Mouse (Mus musculus): Measurements from ENCODE around the gene Simc1. TPM values are rescaled to one million over a fixed set of nuclear protein-coding genes. Genes with fewer than 3 reads are reported as not detected.
A peak's percentile ranks its signal among the peaks of the same experiment; 100 is the strongest.

Simc1 gene
- total and polyA plus RNA-seq, 3 experiments, result 4.9 to 11.9 TPM; not detected in 1

- H3K27me3 ChIP-seq (ENCODE audit: control insufficient read depth in 1 of 2, insufficient read depth in 2 of 2, low read length in 2 of 2), result peaks cover 8 to 9% of the 10 kb centered on the region in 2 experiments
- no peak overlapping the region; the same call in 1 of the 2 replicates for H3K27ac ChIP-seq (ENCODE audit: control insufficient read depth, low read depth, low read length)
- peaks cover 0 to 23% of the 10 kb centered on the region in 2 experiments; a peak in 2 of 4 replicates for H3K36me3 ChIP-seq (ENCODE audit: control insufficient read depth in 1 of 2, insufficient read depth in 2 of 2, low read length in 2 of 2)
- no peak for TF ChIP-seq MAZ (IDR thresholded peaks at IDR 0.05; ENCODE audit: low read depth, low read length)
- TF ChIP-seq ETS1 (IDR thresholded peaks at IDR 0.05; ENCODE audit: low read depth, low read length), result 0 out of 2 replicates have a peak, but pooled peaks have one; percentile 13
- peak; percentile 51 for TF ChIP-seq GATA1 (IDR thresholded peaks at IDR 0.05; ENCODE audit: low read depth, low read length)
- DNase-seq (ENCODE audit: low read depth, low spot score), result peak; percentile 39
- H3K4me1 ChIP-seq (ENCODE audit: control insufficient read depth in 1 of 2, insufficient read depth in 2 of 2, low read length in 2 of 2), result peaks cover 13 to 14% of the 10 kb centered on the region in 2 experiments
- H3K79me2 ChIP-seq (ENCODE audit: control insufficient read depth, insufficient read depth, low read length, poor library complexity), result peaks cover 12% of the 10 kb centered on the region
- no peak overlapping the region for H3K9ac ChIP-seq (ENCODE audit: control insufficient read depth, low read depth, low read length, poor library complexity, severe bottlenecking)
- H3K9me3 ChIP-seq (replicated peaks; ENCODE audit: insufficient read depth, low read length), result no peaks in the 10 kb centered on the region
- peak overlapping the region; percentile 25 to 51 for H3K4me3 ChIP-seq (ENCODE audit: control insufficient read depth in 1 of 2, insufficient read depth in 1 of 2, low read depth in 2 of 2, low read length in 2 of 2)
Observed at GRCm38 (mm10) chr13:54501352-54501751, 2.2 kb upstream of the Simc1 start.

GRCm38 (mm10) chr13:54501957-54502690, 1.5 kb upstream of the Simc1 start:
- Histone ChIP-seq H3K9me3 (replicated peaks; ENCODE audit: insufficient read depth, low read length) (no peaks in the 10 kb centered on the region), H3K4me1 (ENCODE audit: control insufficient read depth in 1 of 2, insufficient read depth in 2 of 2, low read length in 2 of 2) (peaks cover 13 to 14% of the 10 kb centered on the region in 2 experiments), H3K4me3 (ENCODE audit: control insufficient read depth in 1 of 2, insufficient read depth in 1 of 2, low read depth in 2 of 2, low read length in 2 of 2) (peak overlapping the region in 1 of 2 experiments; percentile 51; a peak in 2 of 4 replicates), H3K9ac (ENCODE audit: control insufficient read depth, low read depth, low read length, poor library complexity, severe bottlenecking) (no peak overlapping the region), H3K27ac (ENCODE audit: control insufficient read depth, low read depth, low read length) (no peak overlapping the region; the same call in 1 of the 2 replicates), H3K36me3 (ENCODE audit: control insufficient read depth in 1 of 2, insufficient read depth in 2 of 2, low read length in 2 of 2) (peaks cover 0 to 23% of the 10 kb centered on the region in 2 experiments; a peak in 2 of 4 replicates), H3K27me3 (ENCODE audit: control insufficient read depth in 1 of 2, insufficient read depth in 2 of 2, low read length in 2 of 2) (peaks cover 8 to 9% of the 10 kb centered on the region in 2 experiments), H3K79me2 (ENCODE audit: control insufficient read depth, insufficient read depth, low read length, poor library complexity) (peaks cover 14% of the 10 kb centered on the region)
- peak; percentile 71 for DNase-seq (ENCODE audit: low read depth, low spot score)
- TF ChIP-seq TAL1 (IDR thresholded peaks at IDR 0.05; ENCODE audit: low read length) (peak; percentile 50; the same call in 1 of the 2 replicates), ZNF384 (IDR thresholded peaks at IDR 0.05; ENCODE audit: low read depth, low read length) (peak; percentile 98), RAD21 (IDR thresholded peaks at IDR 0.05; ENCODE audit: low read depth, low read length) (no peak), MYC (IDR thresholded peaks at IDR 0.05; ENCODE audit: low read depth, low read length) (peak; percentile 57), NELFE (IDR thresholded peaks at IDR 0.05; ENCODE audit: low read depth, low read length) (0 out of 2 replicates have a peak, but pooled peaks have one; percentile 22), GATA1 (IDR thresholded peaks at IDR 0.05; ENCODE audit: low read depth, low read length) (peak; percentile 92), SIN3A (IDR thresholded peaks at IDR 0.05; ENCODE audit: low read length) (peak; percentile 84), ZC3H11A (IDR thresholded peaks at IDR 0.05; ENCODE audit: low read depth, low read length) (peak; percentile 10; the same call in 1 of the 2 replicates), KAT2A (conservative IDR thresholded peaks at IDR 0.05; ENCODE audit: low read depth, low read length) (peak; percentile 45; the same call in 1 of the 2 replicates), NRF1 (IDR thresholded peaks at IDR 0.05; ENCODE audit: insufficient read depth, low read depth, low read length, poor library complexity, severe bottlenecking) (no peak), TCF12 (IDR thresholded peaks at IDR 0.05; ENCODE audit: low read depth, low read length) (peak; percentile 92), CTCF (IDR thresholded peaks at IDR 0.05 in 2 of 3, conservative IDR thresholded peaks at IDR 0.05 in 1 of 3; ENCODE audit: control insufficient read depth in 1 of 3, insufficient read depth in 1 of 3, low read depth in 2 of 3, low read length in 3 of 3, poor library complexity in 1 of 3, severe bottlenecking in 1 of 3) (no peak), GABPA (IDR thresholded peaks at IDR 0.05; ENCODE audit: low read depth, low read length) (no peak), MAX (IDR thresholded peaks at IDR 0.05; ENCODE audit: low read length) (0 out of 2 replicates have a peak, but pooled peaks have one; percentile 36), SMC3 (IDR thresholded peaks at IDR 0.05; ENCODE audit: low read depth, low read length) (no peak), ZKSCAN1 (IDR thresholded peaks at IDR 0.05; ENCODE audit: low read depth, low read length) (no peak; the same call in 1 of the 2 replicates), ETS1 (IDR thresholded peaks at IDR 0.05; ENCODE audit: low read depth, low read length) (peak; percentile 88), UBTF (IDR thresholded peaks at IDR 0.05; ENCODE audit: borderline replicate concordance, insufficient read depth, low read depth, low read length) (no peak), MYB (IDR thresholded peaks at IDR 0.05; ENCODE audit: low read depth, low read length) (peak; percentile 89), MEF2A (IDR thresholded peaks at IDR 0.05; ENCODE audit: extremely low read depth, insufficient replicate concordance, low read depth, low read length, poor library complexity, severe bottlenecking) (no peak), MAFK (IDR thresholded peaks at IDR 0.05; ENCODE audit: borderline replicate concordance, low read depth, low read length) (peak; percentile 78), TBP (IDR thresholded peaks at IDR 0.05; ENCODE audit: low read depth, low read length) (no peak), HCFC1 (IDR thresholded peaks at IDR 0.05; ENCODE audit: low read depth, low read length) (peak; percentile 61), CHD1 (IDR thresholded peaks at IDR 0.05; ENCODE audit: low read depth, low read length) (no peak), USF1 (IDR thresholded peaks at IDR 0.05; ENCODE audit: low read depth, low read length) (no peak), MAZ (IDR thresholded peaks at IDR 0.05; ENCODE audit: low read depth, low read length) (peak; percentile 83), BHLHE40 (IDR thresholded peaks at IDR 0.05; ENCODE audit: borderline replicate concordance, low read depth, low read length) (peak; percentile 69), POLR2AphosphoS5 (IDR thresholded peaks at IDR 0.05; ENCODE audit: borderline replicate concordance, low read depth, low read length) (no peak)

Data from MEL (cell line).